Mouse (Mus musculus) macrophage (primary cell): ENCODE measurements around the gene 2900011O08Rik. TPM values are rescaled to one million over a fixed set of nuclear protein-coding genes. Genes with fewer than 3 reads are reported as not detected.

Experiments
- polyA plus RNA-seq: library from polyadenylated mRNA; stranded (reverse); fragments of 250-400 nt; gene quantifications from 3 replicates; pipeline ENCODE4 v1.2.4, GENCODE M21; 2018; ENCODE audit warnings: inconsistent platforms

Gene 2900011O08Rik
- polyA plus RNA-seq, 1 experiment from 2014 or later: not detected

Other genes with a start within 250 kb of the 2900011O08Rik start
- gene Rrn3, start 205.9 kb upstream of the 2900011O08Rik start, polyA plus RNA-seq: 17.6 to 34.4 TPM (median 21.1 TPM) in 3 replicates
- 50.1 to 64.2 TPM (median 59.1 TPM) in 3 replicates for gene Ntan1, start 167.8 kb upstream of the 2900011O08Rik start, polyA plus RNA-seq
- gene Pdxdc1, start 83.5 kb upstream of the 2900011O08Rik start, polyA plus RNA-seq: 48.3 to 137 TPM (median 49.8 TPM) in 3 replicates
- 3.5 to 4.8 TPM (median 3.9 TPM) in 3 replicates for gene Mpv17l, start 83.4 kb upstream of the 2900011O08Rik start, polyA plus RNA-seq
- gene Ifitm7, start 284 bp downstream of the 2900011O08Rik start, polyA plus RNA-seq: not detected in 3 replicates
- gene Nde1, start 176.7 kb downstream of the 2900011O08Rik start, polyA plus RNA-seq: 29.3 to 47.9 TPM (median 40.1 TPM) in 3 replicates
- 17.0 to 25.5 TPM (median 17.4 TPM) in 3 replicates for gene Marf1, start 176.7 kb downstream of the 2900011O08Rik start, polyA plus RNA-seq